Mouse (Mus musculus): ENCODE measurements at regions not wholly inside any gene's neighbourhood (a gene's known extent, or its start where the extent isn't known, plus 50 kb on each side); places are given as distances from the start of the nearest gene placed in this dataset.
"Not testable (repeated sequence)": the region's sequence is repeated elsewhere in the genome, so short reads cannot be mapped to it uniquely, and the experiment has no call there.

DNA sequence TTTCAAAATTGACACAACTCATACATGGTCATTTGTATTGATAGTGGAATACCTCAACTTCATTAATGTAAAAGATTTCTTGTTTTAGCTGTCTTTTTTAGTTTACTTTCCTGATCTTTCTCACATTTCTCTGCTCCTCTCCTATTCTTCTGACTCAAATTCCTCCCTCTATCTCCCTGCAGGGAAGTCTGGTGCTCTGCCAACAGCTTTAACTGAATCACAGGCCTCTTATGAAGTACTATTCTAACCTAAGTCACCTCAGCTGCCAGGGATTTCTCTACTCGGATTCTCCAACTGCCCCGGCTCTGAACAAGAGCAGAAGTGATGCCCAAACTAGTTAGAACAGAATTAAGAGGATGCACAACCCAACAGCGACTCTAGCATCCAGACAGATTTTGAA is 993.8 kb upstream of the Fam98a start:
- H3K4me2 ChIP-seq (replicated peaks; ENCODE audit: low read depth, low read length): no peak overlapping the region
- no peak overlapping the region for H3K27ac ChIP-seq (ENCODE audit: low read length)
- no peak overlapping the region for H3K4me3 ChIP-seq (ENCODE audit: low read depth, low read length)
- DNase-seq (ENCODE audit: low spot score) (no peak), ATAC-seq (no peak)
- no peaks in the 10 kb centered on the region for H3K27me3 ChIP-seq (replicated peaks; ENCODE audit: insufficient read depth, low read length)
- 58% methylated on average over 3 of the region's 3 CpGs for WGBS
- no peak overlapping the region for H3K9ac ChIP-seq (replicated peaks; ENCODE audit: low read depth)
- no peaks in the 10 kb centered on the region for H3K4me1 ChIP-seq (ENCODE audit: insufficient read depth, low read depth, low read length)
- no peaks in the 10 kb centered on the region for H3K36me3 ChIP-seq (ENCODE audit: insufficient read depth, low read length)
- no peaks in the 10 kb centered on the region for H3K9me3 ChIP-seq (ENCODE audit: low read length)
- TF ChIP-seq CTCF (IDR thresholded peaks at IDR 0.05) (no peak), EP300 (IDR thresholded peaks at IDR 0.05) (no peak)

DNA sequence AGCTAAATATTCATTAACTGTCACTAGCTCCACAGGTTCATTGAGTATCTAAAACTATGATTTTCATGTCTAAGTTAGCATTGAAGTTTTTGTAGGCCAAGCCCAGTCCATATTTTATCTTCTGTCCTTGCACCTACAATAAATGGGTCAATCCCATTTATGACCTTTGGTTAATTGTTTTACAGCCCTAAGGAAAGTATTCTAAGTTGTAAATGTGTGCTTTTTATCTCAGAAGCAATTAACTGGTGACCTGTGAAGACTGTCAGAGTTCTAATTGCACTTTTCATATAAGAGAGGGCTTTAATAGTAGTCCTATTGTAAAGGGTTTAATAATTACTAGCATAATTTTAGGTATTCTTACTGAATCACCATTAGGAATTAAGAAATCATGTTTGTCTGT is 984.0 kb upstream of the Fam98a start:
- TF ChIP-seq EP300 (IDR thresholded peaks at IDR 0.05): no peak
- TF ChIP-seq CTCF (IDR thresholded peaks at IDR 0.05): no peak
- H3K36me3 ChIP-seq (ENCODE audit: insufficient read depth, low read length): no peaks in the 10 kb centered on the region
- H3K4me2 ChIP-seq (replicated peaks; ENCODE audit: low read depth, low read length): no peak overlapping the region
- no peak overlapping the region for H3K9ac ChIP-seq (replicated peaks; ENCODE audit: low read depth)
- ATAC-seq (no peak), DNase-seq (ENCODE audit: low spot score) (no peak)
- no peaks in the 10 kb centered on the region for H3K9me3 ChIP-seq (ENCODE audit: low read length)
- H3K27ac ChIP-seq (ENCODE audit: low read length): no peak overlapping the region
- no peak overlapping the region for H3K4me3 ChIP-seq (ENCODE audit: low read depth, low read length)
- H3K27me3 ChIP-seq (replicated peaks; ENCODE audit: insufficient read depth, low read length): no peaks in the 10 kb centered on the region
- no peaks in the 10 kb centered on the region for H3K4me1 ChIP-seq (ENCODE audit: insufficient read depth, low read depth, low read length)

DNA sequence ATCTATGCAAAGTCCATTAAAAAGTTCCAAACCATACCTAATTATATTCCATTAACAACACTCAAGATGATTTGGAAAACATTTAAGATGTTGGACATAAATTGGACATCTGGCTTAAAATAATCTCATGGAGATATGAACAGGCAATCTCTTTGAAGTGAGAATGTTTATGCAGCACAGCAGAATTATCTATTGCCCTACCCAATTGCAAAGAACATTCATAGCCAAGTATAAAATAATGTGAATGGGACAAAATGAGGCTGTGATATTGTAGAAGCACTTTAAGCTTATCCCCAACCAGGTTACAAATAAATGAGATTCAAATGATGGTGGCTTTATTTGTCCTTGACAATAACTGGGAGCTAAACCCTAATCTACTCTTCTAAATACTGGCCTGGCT is 950.0 kb upstream of the Fam98a start:
- H3K4me3 ChIP-seq (ENCODE audit: low read depth, low read length): no peak overlapping the region
- H3K27ac ChIP-seq (ENCODE audit: low read length): no peak overlapping the region
- H3K4me1 ChIP-seq (ENCODE audit: insufficient read depth, low read depth, low read length): no peaks in the 10 kb centered on the region
- H3K4me2 ChIP-seq (replicated peaks; ENCODE audit: low read depth, low read length): no peak overlapping the region
- TF ChIP-seq CTCF (IDR thresholded peaks at IDR 0.05) (no peak), EP300 (IDR thresholded peaks at IDR 0.05) (no peak)
- H3K9me3 ChIP-seq (ENCODE audit: low read length): no peaks in the 10 kb centered on the region
- ATAC-seq: no peak
- no peak for DNase-seq (ENCODE audit: low spot score)
- no peak overlapping the region for H3K9ac ChIP-seq (replicated peaks; ENCODE audit: low read depth)
- H3K27me3 ChIP-seq (replicated peaks; ENCODE audit: insufficient read depth, low read length): no peaks in the 10 kb centered on the region
- no peaks in the 10 kb centered on the region for H3K36me3 ChIP-seq (ENCODE audit: insufficient read depth, low read length)

GRCm38 (mm10) chr17:76500446-76500845 is 948.7 kb upstream of the Fam98a start:
- Histone ChIP-seq H3K9ac (replicated peaks; ENCODE audit: low read depth) (no peak overlapping the region), H3K4me3 (ENCODE audit: low read depth, low read length) (no peak overlapping the region), H3K9me3 (ENCODE audit: low read length) (no peaks in the 10 kb centered on the region), H3K36me3 (ENCODE audit: insufficient read depth, low read length) (no peaks in the 10 kb centered on the region), H3K4me1 (ENCODE audit: insufficient read depth, low read depth, low read length) (no peaks in the 10 kb centered on the region), H3K27me3 (replicated peaks; ENCODE audit: insufficient read depth, low read length) (no peaks in the 10 kb centered on the region), H3K4me2 (replicated peaks; ENCODE audit: low read depth, low read length) (no peak overlapping the region), H3K27ac (ENCODE audit: low read length) (no peak overlapping the region)
- DNase-seq (ENCODE audit: low spot score) (no peak), ATAC-seq (no peak)
- TF ChIP-seq EP300 (IDR thresholded peaks at IDR 0.05) (no peak), CTCF (IDR thresholded peaks at IDR 0.05) (no peak)
- 76% methylated on average over 4 of the region's 4 CpGs for WGBS

- H3K27me3 ChIP-seq (replicated peaks; ENCODE audit: insufficient read depth, low read length); H3K36me3 ChIP-seq (ENCODE audit: insufficient read depth, low read length); H3K4me3 ChIP-seq (ENCODE audit: low read depth, low read length); H3K4me2 ChIP-seq (replicated peaks; ENCODE audit: low read depth, low read length); H3K9ac ChIP-seq (replicated peaks; ENCODE audit: low read depth); H3K4me1 ChIP-seq (ENCODE audit: insufficient read depth, low read depth, low read length); ATAC-seq; H3K9me3 ChIP-seq (ENCODE audit: low read length); DNase-seq (ENCODE audit: low spot score); H3K27ac ChIP-seq (ENCODE audit: low read length): not testable (repeated sequence)
Observed at GRCm38 (mm10) chr17:76499981-76500380, 948.2 kb upstream of the Fam98a start.

DNA sequence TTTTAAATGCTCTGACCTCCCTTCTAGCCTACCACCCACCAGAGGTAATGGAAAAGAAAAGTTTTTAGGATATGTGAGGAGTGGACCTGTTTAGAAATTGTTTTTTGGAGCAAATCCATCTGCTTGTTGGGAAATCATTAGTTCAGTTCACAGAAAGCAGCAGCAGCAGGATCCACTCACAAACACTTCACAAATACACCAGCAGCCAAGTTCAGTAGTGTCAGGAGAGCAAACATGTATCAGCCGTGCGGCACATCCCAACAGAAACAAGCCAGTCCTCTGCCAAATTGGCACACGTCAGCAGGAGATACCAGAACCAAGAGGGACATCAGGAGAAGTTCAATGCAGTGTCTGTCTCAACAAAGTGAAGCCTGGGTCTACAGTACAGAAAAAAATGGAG is 935.6 kb upstream of the Fam98a start:
- Histone ChIP-seq H3K4me3 (ENCODE audit: low read depth, low read length) (no peak overlapping the region), H3K36me3 (ENCODE audit: insufficient read depth, low read length) (no peaks in the 10 kb centered on the region), H3K9me3 (ENCODE audit: low read length) (no peaks in the 10 kb centered on the region), H3K9ac (replicated peaks; ENCODE audit: low read depth) (no peak overlapping the region), H3K27me3 (replicated peaks; ENCODE audit: insufficient read depth, low read length) (no peaks in the 10 kb centered on the region), H3K4me2 (replicated peaks; ENCODE audit: low read depth, low read length) (no peak overlapping the region), H3K4me1 (ENCODE audit: insufficient read depth, low read depth, low read length) (no peaks in the 10 kb centered on the region), H3K27ac (ENCODE audit: low read length) (no peak overlapping the region)
- 65% methylated on average over 3 of the region's 3 CpGs for WGBS
- peak; percentile 80 for ATAC-seq
- TF ChIP-seq CTCF (IDR thresholded peaks at IDR 0.05) (no peak), EP300 (IDR thresholded peaks at IDR 0.05) (peak; percentile 73)
- peak; percentile 80 for DNase-seq (ENCODE audit: low spot score)

DNA sequence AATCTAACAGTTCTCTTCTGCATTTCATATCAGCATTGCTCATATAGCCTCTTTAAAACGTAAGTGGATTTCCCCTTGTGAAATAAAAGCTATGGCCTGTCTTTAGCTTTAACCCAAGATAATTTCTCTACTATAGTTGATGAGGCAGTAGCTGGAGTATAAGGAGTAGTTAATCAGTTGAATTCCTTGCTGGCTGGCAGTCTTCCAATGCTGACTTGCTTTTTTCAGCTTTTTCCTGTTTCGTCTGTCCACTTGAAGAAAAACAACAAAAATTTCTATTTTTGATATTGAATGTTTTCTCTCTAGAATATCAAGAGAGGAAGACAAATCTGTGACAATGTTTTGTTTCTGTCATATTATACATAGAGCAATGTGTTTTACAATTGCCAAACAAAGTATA is 932.4 kb upstream of the Fam98a start:
- TF ChIP-seq CTCF (IDR thresholded peaks at IDR 0.05) (no peak), EP300 (IDR thresholded peaks at IDR 0.05) (no peak)
- Histone ChIP-seq H3K27me3 (replicated peaks; ENCODE audit: insufficient read depth, low read length) (no peaks in the 10 kb centered on the region), H3K36me3 (ENCODE audit: insufficient read depth, low read length) (no peaks in the 10 kb centered on the region), H3K4me3 (ENCODE audit: low read depth, low read length) (no peak overlapping the region), H3K27ac (ENCODE audit: low read length) (no peak overlapping the region), H3K9me3 (ENCODE audit: low read length) (no peaks in the 10 kb centered on the region), H3K9ac (replicated peaks; ENCODE audit: low read depth) (no peak overlapping the region), H3K4me2 (replicated peaks; ENCODE audit: low read depth, low read length) (no peak overlapping the region), H3K4me1 (ENCODE audit: insufficient read depth, low read depth, low read length) (no peaks in the 10 kb centered on the region)
- ATAC-seq (no peak), DNase-seq (ENCODE audit: low spot score) (peak; percentile 5)
- 45% methylated on average over 2 of the region's 2 CpGs for WGBS

Data from lung, postnatal 0 days (tissue).